Mouse (Mus musculus) cerebellum, adult 11-12 months (tissue): ENCODE measurements at regions not wholly inside any gene's neighbourhood (a gene's known extent, or its start where the extent isn't known, plus 50 kb on each side); places are given as distances from the start of the nearest gene placed in this dataset.
"Not testable (repeated sequence)": the region's sequence is repeated elsewhere in the genome, so short reads cannot be mapped to it uniquely, and the experiment has no call there.

ENCODE experiments used
- DNase-seq: peaks from one replicate; pipeline ENCODE4 v3.0.0; 2022

- no peak for DNase-seq
Observed at GRCm38 (mm10) chr5:4248422-4248821, 56.3 kb downstream of the Mterf1b start.

- not testable (repeated sequence) for DNase-seq
Observed at GRCm38 (mm10) chr5:4254280-4254679, 62.1 kb downstream of the Mterf1b start.

GRCm38 (mm10) chr5:4257048-4257750, 65.0 kb downstream of the Mterf1b start:
- no peak for DNase-seq

- no peak for DNase-seq
Observed at GRCm38 (mm10) chr5:4259260-4259659, 67.1 kb downstream of the Mterf1b start.

GRCm38 (mm10) chr5:4262666-4263065, 70.5 kb downstream of the Mterf1b start:
- no peak for DNase-seq

GRCm38 (mm10) chr5:4263560-4264160, 71.5 kb downstream of the Mterf1b start:
- DNase-seq, result peak; percentile 35

GRCm38 (mm10) chr5:4267717-4268116, 75.5 kb downstream of the Mterf1b start:
- DNase-seq, result no peak

- no peak for DNase-seq
Observed at GRCm38 (mm10) chr5:4273001-4273400, 80.8 kb downstream of the Mterf1b start.

- DNase-seq, result no peak
Observed at GRCm38 (mm10) chr5:4303616-4304015, 111.4 kb downstream of the Mterf1b start.

- DNase-seq, result no peak
Observed at GRCm38 (mm10) chr5:4304201-4304600, 112.0 kb downstream of the Mterf1b start.

GRCm38 (mm10) chr5:4308514-4308913, 116.3 kb downstream of the Mterf1b start:
- DNase-seq, result no peak

- DNase-seq, result no peak
Observed at GRCm38 (mm10) chr5:4311169-4311568, 119.0 kb downstream of the Mterf1b start.

- no peak for DNase-seq
Observed at GRCm38 (mm10) chr5:4311599-4311998, 119.4 kb downstream of the Mterf1b start.

- no peak for DNase-seq
Observed at GRCm38 (mm10) chr5:4312675-4313074, 120.5 kb downstream of the Mterf1b start.

- no peak for DNase-seq
Observed at GRCm38 (mm10) chr5:4322634-4323386, 130.6 kb downstream of the Mterf1b start.

- DNase-seq, result no peak
Observed at GRCm38 (mm10) chr5:4323387-4323704, 131.2 kb downstream of the Mterf1b start.

- no peak for DNase-seq
Observed at GRCm38 (mm10) chr5:4325813-4326212, 133.6 kb downstream of the Mterf1b start.

GRCm38 (mm10) chr5:4326309-4327014, 134.3 kb downstream of the Mterf1b start:
- no peak for DNase-seq

GRCm38 (mm10) chr5:4335683-4336082, 143.5 kb downstream of the Mterf1b start:
- DNase-seq, result no peak

GRCm38 (mm10) chr5:4341956-4342355, 149.8 kb downstream of the Mterf1b start:
- DNase-seq, result no peak

GRCm38 (mm10) chr5:4344458-4344857, 152.3 kb downstream of the Mterf1b start:
- DNase-seq, result no peak

- DNase-seq, result no peak
Observed at GRCm38 (mm10) chr5:4348334-4348733, 156.2 kb downstream of the Mterf1b start.

GRCm38 (mm10) chr5:4349943-4350342, 157.8 kb downstream of the Mterf1b start:
- no peak for DNase-seq
